Mouse (Mus musculus) MEL (cell line): ENCODE data around the gene Trip11. TPM values are rescaled to one million over a fixed set of nuclear protein-coding genes. Genes with fewer than 3 reads are reported as not detected.

ENCODE experiments used
- DNase-seq: peaks from one replicate; pipeline ENCODE4 v3.0.0; 2011; ENCODE audit warnings: low read depth, low spot score
- H3K27ac ChIP-seq: 2 replicates; pipeline ENCODE4 v1.5.1; 2012; ENCODE audit warnings: low read depth, mild to moderate bottlenecking, control low read depth, low read length, moderate library complexity; ENCODE audit not compliant: control insufficient read depth
- H3K27me3 ChIP-seq, 2 experiments: fragments of 150-350 bp in 1 of 2; sonication (generic) in 1 of 2; 2 replicates each; pipeline ENCODE4 v1.6.1; 2012; ENCODE audit warnings: low read length in 2 of 2, mild to moderate bottlenecking in 2 of 2, improper control_type of control experiment in 1 of 2, moderate library complexity in 1 of 2; ENCODE audit not compliant: insufficient read depth in 2 of 2, control insufficient read depth in 1 of 2
- H3K36me3 ChIP-seq, 2 experiments: 2 replicates each; pipeline ENCODE4 v1.6.1; 2012 to 2014; ENCODE audit warnings: low read length in 2 of 2, improper control_type of control experiment in 1 of 2, inconsistent platforms in 1 of 2, mild to moderate bottlenecking in 1 of 2; ENCODE audit not compliant: insufficient read depth in 2 of 2, control insufficient read depth in 1 of 2
- H3K4me1 ChIP-seq, 2 experiments: fragments of 150-350 bp in 1 of 2; sonication (generic) in 1 of 2; 2 replicates each; pipeline ENCODE4 v1.6.1; 2012; ENCODE audit warnings: low read length in 2 of 2, improper control_type of control experiment in 1 of 2, mild to moderate bottlenecking in 1 of 2; ENCODE audit not compliant: insufficient read depth in 2 of 2, control insufficient read depth in 1 of 2
- H3K4me3 ChIP-seq, 2 experiments: fragments of 150-350 bp in 1 of 2; sonication (generic) in 1 of 2; 2 replicates each; pipeline ENCODE4 v1.5.1; 2012; ENCODE audit warnings: low read depth in 2 of 2, low read length in 2 of 2, mild to moderate bottlenecking in 2 of 2, moderate library complexity in 2 of 2, control low read depth in 1 of 2, improper control_type of control experiment in 1 of 2; ENCODE audit not compliant: control insufficient read depth in 1 of 2, insufficient read depth in 1 of 2
- H3K79me2 ChIP-seq: 2 replicates; pipeline ENCODE4 v1.6.1; 2012; ENCODE audit warnings: mild to moderate bottlenecking, low read length, moderate library complexity; ENCODE audit not compliant: control insufficient read depth, poor library complexity, insufficient read depth
- H3K9ac ChIP-seq: 2 replicates; pipeline ENCODE4 v1.6.1; 2012; ENCODE audit warnings: low read depth, mild to moderate bottlenecking, control low read depth, low read length, moderate library complexity; ENCODE audit not compliant: control insufficient read depth, poor library complexity, severe bottlenecking
- H3K9me3 ChIP-seq: fragments of 150-350 bp; sonication (generic); replicated peaks from 2 replicates; pipeline ENCODE4 v1.6.1; 2012; ENCODE audit warnings: mild to moderate bottlenecking, low read length, improper control_type of control experiment, moderate library complexity; ENCODE audit not compliant: insufficient read depth
- CHD2 ChIP-seq: IDR thresholded peaks from 2 replicates; pipeline ENCODE4 v1.6.1; 2011; ENCODE audit warnings: low read length, improper control_type of control experiment
- CTCF ChIP-seq, 3 experiments: IDR thresholded peaks in 2 of 3; conservative IDR thresholded peaks in 1 of 3; 2 replicates each; pipeline ENCODE4 v1.5.1; 2011 to 2012; ENCODE audit warnings: low read length in 3 of 3, low read depth in 2 of 3, mild to moderate bottlenecking in 2 of 3, improper control_type of control experiment in 1 of 3, inconsistent platforms in 1 of 3, mixed read lengths in 1 of 3, moderate library complexity in 1 of 3; ENCODE audit not compliant: control insufficient read depth in 1 of 3, insufficient read depth in 1 of 3, poor library complexity in 1 of 3, severe bottlenecking in 1 of 3
- E2F4 ChIP-seq: IDR thresholded peaks from 2 replicates; pipeline ENCODE4 v1.6.1; 2011; ENCODE audit warnings: low read depth, low read length, improper control_type of control experiment, borderline replicate concordance
- EP300 ChIP-seq, 2 experiments: IDR thresholded peaks; 2 replicates each; pipeline ENCODE4 v1.6.1; 2011; ENCODE audit warnings: improper control_type of control experiment in 2 of 2, low read length in 2 of 2, low read depth in 1 of 2, mild to moderate bottlenecking in 1 of 2
- ETS1 ChIP-seq: IDR thresholded peaks from 2 replicates; pipeline ENCODE4 v1.6.1; 2012; ENCODE audit warnings: low read depth, mild to moderate bottlenecking, inconsistent platforms, low read length, improper control_type of control experiment, moderate library complexity
- GABPA ChIP-seq: IDR thresholded peaks from 2 replicates; pipeline ENCODE4 v1.6.1; 2012; ENCODE audit warnings: low read depth, mild to moderate bottlenecking, inconsistent platforms, low read length, improper control_type of control experiment, moderate library complexity
- GATA1 ChIP-seq: IDR thresholded peaks from 2 replicates; pipeline ENCODE4 v1.6.1; 2011; ENCODE audit warnings: low read depth, low read length, improper control_type of control experiment
- KAT2A ChIP-seq: conservative IDR thresholded peaks from 2 replicates; pipeline ENCODE4 v1.6.1; 2012; ENCODE audit warnings: low read depth, low read length, improper control_type of control experiment, inconsistent platforms
- MAFK ChIP-seq: IDR thresholded peaks from 2 replicates; pipeline ENCODE4 v1.6.1; 2011; ENCODE audit warnings: low read depth, mild to moderate bottlenecking, low read length, improper control_type of control experiment, borderline replicate concordance
- MAZ ChIP-seq: IDR thresholded peaks from 2 replicates; pipeline ENCODE4 v1.6.1; 2012; ENCODE audit warnings: low read depth, mild to moderate bottlenecking, inconsistent platforms, low read length, improper control_type of control experiment
- MEF2A ChIP-seq: IDR thresholded peaks from 2 replicates; pipeline ENCODE4 v1.6.1; 2014; ENCODE audit warnings: low read depth, mild to moderate bottlenecking, inconsistent platforms, low read length, improper control_type of control experiment; ENCODE audit not compliant: poor library complexity, insufficient replicate concordance, severe bottlenecking; ENCODE audit errors: extremely low read depth
- MYB ChIP-seq: IDR thresholded peaks from 2 replicates; pipeline ENCODE4 v1.6.1; 2011; ENCODE audit warnings: mild to moderate bottlenecking, low read depth, low read length, improper control_type of control experiment
- NELFE ChIP-seq: IDR thresholded peaks from 2 replicates; pipeline ENCODE4 v1.6.1; 2011; ENCODE audit warnings: low read depth, low read length, improper control_type of control experiment
- POLR2A ChIP-seq, 2 experiments: IDR thresholded peaks; 2 replicates each; pipeline ENCODE4 v1.6.1; 2011 to 2012; ENCODE audit warnings: low read length in 2 of 2, mild to moderate bottlenecking in 2 of 2, control low read depth in 1 of 2, improper control_type of control experiment in 1 of 2, low read depth in 1 of 2, moderate library complexity in 1 of 2; ENCODE audit not compliant: control insufficient read depth in 1 of 2, insufficient read depth in 1 of 2, poor library complexity in 1 of 2
- POLR2AphosphoS5 ChIP-seq: IDR thresholded peaks from 2 replicates; pipeline ENCODE4 v1.6.1; 2012; ENCODE audit warnings: low read depth, borderline replicate concordance, mild to moderate bottlenecking, inconsistent platforms, low read length, moderate library complexity, mixed read lengths
- TBP ChIP-seq: IDR thresholded peaks from 2 replicates; pipeline ENCODE4 v1.8.0; 2011; ENCODE audit warnings: low read depth, low read length, improper control_type of control experiment
- USF1 ChIP-seq: IDR thresholded peaks from 2 replicates; pipeline ENCODE4 v1.6.1; 2014; ENCODE audit warnings: low read depth, mild to moderate bottlenecking, inconsistent platforms, low read length, improper control_type of control experiment, moderate library complexity
- USF2 ChIP-seq, 2 experiments: IDR thresholded peaks; 2 replicates each; pipeline ENCODE4 v1.6.1; 2011 to 2012; ENCODE audit warnings: improper control_type of control experiment in 2 of 2, low read length in 2 of 2, borderline replicate concordance in 1 of 2, inconsistent platforms in 1 of 2, low read depth in 1 of 2, mild to moderate bottlenecking in 1 of 2; ENCODE audit not compliant: insufficient read depth in 1 of 2
- ZKSCAN1 ChIP-seq: IDR thresholded peaks from 2 replicates; pipeline ENCODE4 v1.6.1; 2012; ENCODE audit warnings: low read depth, mild to moderate bottlenecking, inconsistent platforms, low read length, improper control_type of control experiment, moderate library complexity
- ZMIZ1 ChIP-seq: IDR thresholded peaks from 2 replicates; pipeline ENCODE4 v1.6.1; 2012; ENCODE audit warnings: low read depth, mild to moderate bottlenecking, inconsistent platforms, low read length, improper control_type of control experiment, moderate library complexity
- ZNF384 ChIP-seq: IDR thresholded peaks from 2 replicates; pipeline ENCODE4 v1.6.1; 2012; ENCODE audit warnings: low read depth, mild to moderate bottlenecking, inconsistent platforms, low read length, improper control_type of control experiment
- polyA plus RNA-seq, 2 experiments: library from polyadenylated mRNA; stranded (reverse) in 1 of 2; unstranded in 1 of 2; fragments of >175 nt in 1 of 2; fragments of >200 nt in 1 of 2; gene quantifications; 2 replicates each; pipeline versions ENCODE4 v1.2.1 to v1.2.4; 2012; ENCODE audit warnings: low replicate concordance in 2 of 2, low read depth in 1 of 2; ENCODE audit not compliant: insufficient read length in 2 of 2, insufficient read depth in 1 of 2, missing spikeins in 1 of 2
- total RNA-seq: library from RNA; depleted of rRNA; stranded (reverse); fragments of 300-350 nt; gene quantifications from 2 replicates; pipeline ENCODE4 v1.2.3, GENCODE M21; 2012

The Trip11 gene
- total and polyA plus RNA-seq, 3 experiments = 7.6 to 10.4 TPM; not detected in 1

GRCm38 (mm10) chr12:101802445-101802844, 110.6 kb downstream of the Trip11 start:
- Histone ChIP-seq H3K9ac (no peak overlapping the region), H3K79me2 (no peaks in the 10 kb centered on the region), H3K4me1 (no peaks in the 10 kb centered on the region), H3K36me3 (no peaks in the 10 kb centered on the region), H3K4me3 (no peak overlapping the region), H3K9me3 (no peaks in the 10 kb centered on the region), H3K27ac (no peak overlapping the region), H3K27me3 (peaks cover 0 to 4% of the 10 kb centered on the region in 2 experiments; a peak in 2 of 4 replicates)
- no peak for TF ChIP-seq ZMIZ1
- TF ChIP-seq CTCF (IDR thresholded peaks at IDR 0.05 in 2 of 3, conservative IDR thresholded peaks at IDR 0.05 in 1 of 3; ENCODE audit: control insufficient read depth in 1 of 3, insufficient read depth in 1 of 3, low read depth in 2 of 3, low read length in 3 of 3, poor library complexity in 1 of 3, severe bottlenecking in 1 of 3) = no peak
- TF ChIP-seq MEF2A = no peak
- no peak for TF ChIP-seq MYB
- no peak for TF ChIP-seq USF1
- no peak for TF ChIP-seq MAZ
- no peak for TF ChIP-seq ZNF384
- no peak for TF ChIP-seq ETS1
- no peak for DNase-seq

- H3K27ac ChIP-seq = no peak overlapping the region
- H3K4me1 ChIP-seq = no peaks in the 10 kb centered on the region
- H3K79me2 ChIP-seq = no peaks in the 10 kb centered on the region
- H3K9me3 ChIP-seq = no peaks in the 10 kb centered on the region
- no peaks in the 10 kb centered on the region for H3K36me3 ChIP-seq
- no peak overlapping the region for H3K9ac ChIP-seq
- peaks cover 0 to 4% of the 10 kb centered on the region in 2 experiments; a peak in 2 of 4 replicates for H3K27me3 ChIP-seq
- no peak overlapping the region for H3K4me3 ChIP-seq
- TF ChIP-seq TBP (no peak), USF2 (IDR thresholded peaks at IDR 0.05; ENCODE audit: borderline replicate concordance in 1 of 2, insufficient read depth in 1 of 2, low read depth in 1 of 2, low read length in 2 of 2) (no peak), KAT2A (no peak), GATA1 (no peak), MAFK (no peak), USF1 (no peak), CHD2 (no peak), ZKSCAN1 (no peak), ZNF384 (no peak), GABPA (no peak), NELFE (no peak), E2F4 (no peak), MEF2A (no peak), POLR2AphosphoS5 (no peak), EP300 (IDR thresholded peaks at IDR 0.05; ENCODE audit: low read depth in 1 of 2, low read length in 2 of 2) (no peak), POLR2A (IDR thresholded peaks at IDR 0.05; ENCODE audit: control insufficient read depth in 1 of 2, insufficient read depth in 1 of 2, low read depth in 1 of 2, low read length in 2 of 2, poor library complexity in 1 of 2) (no peak), ETS1 (no peak)
- TF ChIP-seq, all 39 proteins: peak for 0
- DNase-seq = no peak
Observed at GRCm38 (mm10) chr12:101801744-101802143, 111.3 kb downstream of the Trip11 start.
